Mouse (Mus musculus) bone marrow macrophage, adult 2 months (primary cell): ENCODE measurements around the gene Thbs2.

Source experiments
- CTCF ChIP-seq: IDR thresholded peaks from 2 replicates; pipeline ENCODE4 v1.5.1; 2012; ENCODE audit warnings: low read depth, mild to moderate bottlenecking, low read length, moderate library complexity
- POLR2A ChIP-seq: IDR thresholded peaks from 2 replicates; pipeline ENCODE4 v1.6.1; 2012; ENCODE audit warnings: mild to moderate bottlenecking, low read depth, low read length, borderline replicate concordance

- TF ChIP-seq CTCF: no peak
- TF ChIP-seq POLR2A: no peak
Measured at GRCm38 (mm10) chr17:14702701-14703100, 8.7 kb upstream of the Thbs2 start.
